Mouse (Mus musculus): ENCODE results near the gene Ifng.

Ifng gene

DNA sequence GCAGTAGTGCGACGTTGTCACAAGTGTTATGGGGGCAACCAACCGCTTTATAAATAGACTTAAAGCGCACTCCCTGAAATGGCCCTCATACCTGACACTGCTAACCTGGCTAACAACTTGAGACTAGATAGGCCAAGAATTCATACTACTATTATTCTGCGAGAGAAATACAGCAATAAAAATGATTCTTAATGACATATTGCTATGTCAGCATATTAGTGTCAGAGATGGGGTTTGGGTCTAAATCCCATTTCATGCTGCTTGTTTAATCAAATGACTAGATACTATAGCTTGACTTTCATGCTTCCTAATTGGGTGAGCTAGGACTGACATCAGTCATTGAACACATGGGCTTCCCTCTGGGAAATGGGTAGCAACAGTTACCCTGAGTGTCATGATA is 39.3 kb downstream of the Ifng start:
- DNase-seq (ENCODE audit: low spot score), result no peak

DNA sequence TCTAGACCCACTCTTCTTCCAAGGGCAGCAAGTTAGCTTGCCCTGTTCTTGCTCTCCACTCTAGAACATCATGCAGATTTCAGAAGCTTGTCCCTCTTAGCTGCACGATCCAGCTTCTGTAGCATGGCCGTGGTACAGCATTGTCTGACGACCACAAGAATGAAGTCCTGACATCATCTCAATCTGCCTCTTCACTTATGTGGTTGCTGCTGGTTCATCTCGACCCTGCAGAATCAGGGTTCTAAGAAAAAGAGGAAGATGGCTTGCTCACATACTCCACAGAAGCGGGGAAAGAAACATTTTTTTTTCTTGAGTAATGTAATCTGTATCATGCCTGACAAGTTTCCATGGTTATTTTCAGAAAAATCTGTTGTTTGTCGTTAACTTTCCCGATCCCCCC is 39.9 kb downstream of the Ifng start:
- no peak for DNase-seq (ENCODE audit: low spot score)

DNA sequence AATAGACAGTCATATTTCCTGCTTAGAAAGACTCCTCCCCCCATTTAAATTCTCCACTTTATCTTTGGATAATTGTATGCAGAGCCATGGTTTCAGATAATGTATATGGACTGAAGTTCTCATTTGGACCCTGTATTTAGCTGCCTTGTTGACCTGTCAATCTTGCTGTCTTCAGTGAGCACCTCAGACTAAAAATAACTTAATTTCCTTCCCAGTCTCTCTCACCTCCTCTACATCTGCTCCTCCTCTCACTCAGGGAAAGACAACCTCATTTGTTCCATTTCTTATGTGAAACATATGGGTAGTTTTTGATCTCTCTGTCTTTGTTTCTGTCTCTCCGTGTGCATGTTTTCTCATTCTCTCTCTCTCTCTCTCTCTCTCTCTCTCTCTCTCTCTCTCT is 53.3 kb downstream of the Ifng start:
- no peak for DNase-seq (ENCODE audit: low spot score)

DNA sequence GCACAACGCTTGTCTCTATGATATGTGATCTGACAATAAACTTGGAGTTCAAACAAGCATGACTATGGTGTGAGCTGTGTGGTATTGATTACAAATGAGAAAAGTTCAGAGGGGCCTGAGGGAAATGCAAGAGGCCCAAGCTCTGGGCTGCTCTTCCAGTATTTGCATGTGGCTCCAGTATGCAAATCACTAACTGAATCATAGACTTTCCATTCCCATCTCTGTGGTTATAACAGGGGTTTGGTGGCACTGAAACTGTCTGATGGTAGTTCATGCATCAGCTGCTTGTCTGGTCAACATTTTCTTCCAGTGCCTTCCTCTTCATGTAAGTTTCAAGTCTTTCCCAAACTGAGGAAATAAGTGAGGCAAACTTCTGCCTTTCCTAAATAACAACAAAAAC is 54.5 kb downstream of the Ifng start:
- no peak for DNase-seq (ENCODE audit: low spot score)

Measured in urinary bladder, postnatal 14 days (tissue).